11 mouse cellular contexts compared by ENCODE assay signal in genomic region chr15:102258581-102259253, GRCm38 (mm10). TPM values are rescaled to one million over a fixed set of nuclear protein-coding genes. Genes with fewer than 3 reads are reported as not detected.
DNase-seq lines count a peak whose midpoint lies in the region; ATAC-seq and TF ChIP-seq lines count a peak whose summit lies in the region.
"Had no signal": no experiment of that assay in that cellular context is flagged by ENCODE, and none has a peak within 500 bp of the region (broad histone marks: within the 10 kb centered on the region; RNA-seq: fewer than 3 reads in every experiment).

No protein-coding gene starts in this region.

- H3K9me3 ChIP-seq in forebrain, embryonic 10.5 days: no peaks in the 10 kb centered on the region
- H3K9me3 ChIP-seq in forebrain, embryonic 15.5 days: no peaks in the 10 kb centered on the region
- H3K9me3 ChIP-seq in E14TG2a.4 (ENCODE audit: low read length): no peaks in the 10 kb centered on the region
- no peaks in the 10 kb centered on the region for H3K9me3 ChIP-seq in limb, embryonic 10.5 days (replicated peaks)

- TF ChIP-seq CTCF in kidney, adult 2 months (conservative IDR thresholded peaks at IDR 0.05; ENCODE audit: insufficient read depth, insufficient read length, low read depth, low read length): no peak
- TF ChIP-seq CTCF in E14TG2a.4 (conservative IDR thresholded peaks at IDR 0.05; ENCODE audit: low read length): no peak

- no peak for ATAC-seq in forebrain, embryonic 15.5 days (replicated peaks)
- ATAC-seq in activated CD4-positive, CD25-positive, alpha-beta regulatory T cell, adult 4 months: no peak
- no peak for ATAC-seq in monocyte, adult 5-6 weeks (replicated peaks; ENCODE audit: insufficient number of reproducible peaks, low FRiP score, low TSS enrichment, poor library complexity, severe bottlenecking)

- no peak overlapping the region for H3K4me2 ChIP-seq in forebrain, embryonic 15.5 days (replicated peaks)

- no peak for TF ChIP-seq POLR2A in kidney, adult 2 months (IDR thresholded peaks at IDR 0.05; ENCODE audit: low read depth, low read length)

- peaks cover 59% of the 10 kb centered on the region for H3K4me1 ChIP-seq in forebrain, embryonic 10.5 days
- H3K4me1 ChIP-seq in forebrain, embryonic 15.5 days: peaks cover 23% of the 10 kb centered on the region
- H3K4me1 ChIP-seq in kidney, adult 2 months (ENCODE audit: control insufficient read depth, insufficient read depth, low read length): peaks cover 5% of the 10 kb centered on the region; the same call in 1 of the 2 replicates
- peaks cover 85% of the 10 kb centered on the region for H3K4me1 ChIP-seq in E14TG2a.4 (replicated peaks; ENCODE audit: low read depth, low read length)
- peaks cover 79% of the 10 kb centered on the region for H3K4me1 ChIP-seq in limb, embryonic 10.5 days

- peak overlapping the region; percentile 86 for H3K27ac ChIP-seq in forebrain, embryonic 10.5 days
- H3K27ac ChIP-seq in forebrain, embryonic 15.5 days (replicated peaks): no peak overlapping the region
- peak overlapping the region; percentile 11; the same call in 1 of the 2 replicates for H3K27ac ChIP-seq in kidney, adult 2 months (ENCODE audit: insufficient read depth, low read depth, low read length)
- H3K27ac ChIP-seq in limb, embryonic 10.5 days: peak overlapping the region; percentile 98
- H3K27ac ChIP-seq: macrophage had no signal

- H3K9ac ChIP-seq in forebrain, embryonic 15.5 days (replicated peaks): no peak overlapping the region

- 5% methylated on average over 11 of the region's 11 CpGs for WGBS in forebrain, embryonic 10.5 days
- 27% methylated on average over 11 of the region's 11 CpGs for WGBS in forebrain, embryonic 15.5 days
- 55% methylated on average over 11 of the region's 11 CpGs for WGBS in kidney, adult 2 months
- 5% methylated on average over 11 of the region's 11 CpGs for WGBS in limb, embryonic 10.5 days

- peak overlapping the region; percentile 67 for H3K4me3 ChIP-seq in forebrain, embryonic 10.5 days
- no peak overlapping the region for H3K4me3 ChIP-seq in forebrain, embryonic 15.5 days
- H3K4me3 ChIP-seq in kidney, adult 2 months (ENCODE audit: insufficient read depth, low read depth, low read length): no peak overlapping the region
- peak overlapping the region; percentile 75 for H3K4me3 ChIP-seq in E14TG2a.4 (replicated peaks; ENCODE audit: low read length)
- peak overlapping the region; percentile 88 for H3K4me3 ChIP-seq in limb, embryonic 10.5 days

- no peak for DNase-seq in forebrain, embryonic 10.5 days (ENCODE audit: extremely low spot score, low spot score)
- DNase-seq in kidney, adult 2 months: no peak
- no peak for DNase-seq in kidney, postnatal 36 days
- peak; percentile 82 for DNase-seq in limb, embryonic 10.5 days (ENCODE audit: low spot score)
- DNase-seq: adrenal gland, adult 2 months had no signal

- peaks cover 68% of the 10 kb centered on the region for H3K27me3 ChIP-seq in forebrain, embryonic 10.5 days (ENCODE audit: poor library complexity, severe bottlenecking)
- peaks cover 5% of the 10 kb centered on the region; the same call in 1 of the 2 replicates for H3K27me3 ChIP-seq in forebrain, embryonic 15.5 days
- no peaks in the 10 kb centered on the region for H3K27me3 ChIP-seq in kidney, adult 2 months (replicated peaks; ENCODE audit: control insufficient read depth, insufficient read depth, low read length)
- peaks cover 38% of the 10 kb centered on the region for H3K27me3 ChIP-seq in E14TG2a.4 (ENCODE audit: insufficient read depth, low read length)
- H3K27me3 ChIP-seq in limb, embryonic 10.5 days (ENCODE audit: low read depth, poor library complexity, severe bottlenecking): peaks cover 5% of the 10 kb centered on the region

- no peaks in the 10 kb centered on the region for H3K36me3 ChIP-seq in forebrain, embryonic 10.5 days (replicated peaks)
- H3K36me3 ChIP-seq in forebrain, embryonic 15.5 days: no peaks in the 10 kb centered on the region
- H3K36me3 ChIP-seq in kidney, adult 2 months (ENCODE audit: control insufficient read depth, insufficient read depth, low read length): no peaks in the 10 kb centered on the region
- no peaks in the 10 kb centered on the region for H3K36me3 ChIP-seq in E14TG2a.4 (ENCODE audit: insufficient read depth, low read length)
- peaks cover 18% of the 10 kb centered on the region for H3K36me3 ChIP-seq in limb, embryonic 10.5 days

RNA-seq across cellular contexts. Expression of gene Rarg, which starts 1.4 kb away (rescaled TPM):
- 27.5 and 31.3 TPM in 2 replicates for polyA plus RNA-seq in forebrain, embryonic 10.5 days (2016; fragmentation: Nextera tagmentation; extraction: Ambion mirVana)
- polyA plus RNA-seq in forebrain, embryonic 15.5 days (2015; fragmentation: Nextera tagmentation; extraction: Ambion mirVana): 5.9 and 6.2 TPM in 2 replicates
- 21.2 and 25.6 TPM in 2 replicates for polyA plus RNA-seq in kidney, adult 2 months (2012; rRNA removed)
- polyA plus RNA-seq in limb, embryonic 10.5 days (2016; fragmentation: Nextera tagmentation; extraction: Ambion mirVana): 111 and 148 TPM in 2 replicates
- polyA plus RNA-seq in activated CD4-positive, CD25-positive, alpha-beta regulatory T cell, adult 4 months (2017; shearing (Covaris generic)): 10 to 100 TPM; 16.9 to 24.8 TPM
- total RNA-seq in monocyte, adult 5-6 weeks (2017): 18.8 to 30.0 TPM (median 26.6 TPM) in 3 replicates

RNA-seq across cellular contexts. Expression of gene Gm9918, which starts 11.6 kb away (rescaled TPM):
- polyA plus RNA-seq in forebrain, embryonic 10.5 days (2016; fragmentation: Nextera tagmentation; extraction: Ambion mirVana): 0.48 and 0.76 TPM in 2 replicates
- polyA plus RNA-seq in forebrain, embryonic 15.5 days (2015; fragmentation: Nextera tagmentation; extraction: Ambion mirVana): not detected in 2 replicates
- 0.41 TPM in 2 replicates for polyA plus RNA-seq in kidney, adult 2 months (2012; rRNA removed)
- polyA plus RNA-seq in limb, embryonic 10.5 days (2016; fragmentation: Nextera tagmentation; extraction: Ambion mirVana): 1.1 and 1.4 TPM in 2 replicates
- polyA plus RNA-seq in activated CD4-positive, CD25-positive, alpha-beta regulatory T cell, adult 4 months (2017; shearing (Covaris generic)): not detected
- total RNA-seq in monocyte, adult 5-6 weeks (2017): not detected in 3 replicates
- total RNA-seq: adrenal gland, adult 2 months; layer of hippocampus, postnatal 25 days had no signal
- polyA plus RNA-seq: macrophage had no signal

RNA-seq across cellular contexts. Expression of gene Mfsd5, which starts 20.5 kb away (rescaled TPM):
- polyA plus RNA-seq in forebrain, embryonic 10.5 days (2016; fragmentation: Nextera tagmentation; extraction: Ambion mirVana): 64.2 and 66.8 TPM in 2 replicates
- 50.1 and 51.5 TPM in 2 replicates for polyA plus RNA-seq in forebrain, embryonic 15.5 days (2015; fragmentation: Nextera tagmentation; extraction: Ambion mirVana)
- polyA plus RNA-seq in kidney, adult 2 months (2012; rRNA removed): 66.5 and 72.1 TPM in 2 replicates
- 69.5 and 76.5 TPM in 2 replicates for polyA plus RNA-seq in limb, embryonic 10.5 days (2016; fragmentation: Nextera tagmentation; extraction: Ambion mirVana)
- polyA plus RNA-seq in activated CD4-positive, CD25-positive, alpha-beta regulatory T cell, adult 4 months (2017; shearing (Covaris generic)): 10 to 100 TPM; 36.7 to 40.7 TPM
- total RNA-seq in monocyte, adult 5-6 weeks (2017): 30.1 to 39.1 TPM (median 34.0 TPM) in 3 replicates

RNA-seq across cellular contexts. Expression of gene Itgb7, which starts 27.0 kb away (rescaled TPM):
- 0.42 and 0.55 TPM in 2 replicates for polyA plus RNA-seq in forebrain, embryonic 10.5 days (2016; fragmentation: Nextera tagmentation; extraction: Ambion mirVana)
- 0.33 and 0.99 TPM in 2 replicates for polyA plus RNA-seq in forebrain, embryonic 15.5 days (2015; fragmentation: Nextera tagmentation; extraction: Ambion mirVana)
- 2.7 and 11.1 TPM in 2 replicates for polyA plus RNA-seq in kidney, adult 2 months (2012; rRNA removed)
- polyA plus RNA-seq in limb, embryonic 10.5 days (2016; fragmentation: Nextera tagmentation; extraction: Ambion mirVana): 1.2 and 1.5 TPM in 2 replicates
- 100 to 1,000 TPM; 511 to 537 TPM for polyA plus RNA-seq in activated CD4-positive, CD25-positive, alpha-beta regulatory T cell, adult 4 months (2017; shearing (Covaris generic))
- total RNA-seq in monocyte, adult 5-6 weeks (2017): 533 to 618 TPM (median 601 TPM) in 3 replicates

RNA-seq across cellular contexts. Expression of gene Espl1, which starts 37.3 kb away (rescaled TPM):
- polyA plus RNA-seq in forebrain, embryonic 10.5 days (2016; fragmentation: Nextera tagmentation; extraction: Ambion mirVana): 55.6 and 59.9 TPM in 2 replicates
- 10.2 and 15.2 TPM in 2 replicates for polyA plus RNA-seq in forebrain, embryonic 15.5 days (2015; fragmentation: Nextera tagmentation; extraction: Ambion mirVana)
- 0.45 and 0.53 TPM in 2 replicates for polyA plus RNA-seq in kidney, adult 2 months (2012; rRNA removed)
- polyA plus RNA-seq in limb, embryonic 10.5 days (2016; fragmentation: Nextera tagmentation; extraction: Ambion mirVana): 60.6 and 63.5 TPM in 2 replicates
- polyA plus RNA-seq in activated CD4-positive, CD25-positive, alpha-beta regulatory T cell, adult 4 months (2017; shearing (Covaris generic)): 1 to 10 TPM; 3.6 to 5.0 TPM
- total RNA-seq in monocyte, adult 5-6 weeks (2017): 0.76 to 4.6 TPM (median 4.0 TPM) in 3 replicates

Comparison
In these comparisons a context has a peak if more than half of its experiments do, and no peak if none do; other contexts are left out.
1. H3K4me3 ChIP-seq: peak in forebrain, embryonic 10.5 days (single experiment), E14TG2a.4 (single experiment) and limb, embryonic 10.5 days (single experiment); none in forebrain, embryonic 15.5 days (single experiment) and kidney, adult 2 months (single experiment).